Mouse (Mus musculus) heart, adult 2 months (tissue): ENCODE measurements around the gene Tnfaip2. TPM values are rescaled to one million over a fixed set of nuclear protein-coding genes. Genes with fewer than 3 reads are reported as not detected.
A peak's percentile ranks its signal among the peaks of the same experiment; 100 is the strongest.

Experiments used
- DNase-seq, 2 experiments: peaks; one replicate each; pipeline ENCODE4 v3.0.0; 2021
- H3K27ac ChIP-seq: fragments of 200-600 bp; 2 replicates; pipeline ENCODE4 v1.8.1; 2022
- H3K27me3 ChIP-seq: fragments of 200-500 bp; 2 replicates; pipeline ENCODE4 v1.6.1; 2012; ENCODE audit warnings: mild to moderate bottlenecking, low read length, inconsistent platforms, mixed read lengths; ENCODE audit not compliant: control insufficient read depth, insufficient read depth
- H3K36me3 ChIP-seq: fragments of 200-500 bp; 2 replicates; pipeline ENCODE4 v1.6.1; 2012; ENCODE audit warnings: low read length, inconsistent platforms; ENCODE audit not compliant: control insufficient read depth, insufficient read depth
- H3K4me1 ChIP-seq: fragments of 200-500 bp; 2 replicates; pipeline ENCODE4 v1.6.1; 2011; ENCODE audit warnings: low read length; ENCODE audit not compliant: control insufficient read depth, insufficient read depth
- H3K4me3 ChIP-seq: fragments of 200-600 bp; 2 replicates; pipeline ENCODE4 v1.8.1; 2022
- H3K79me2 ChIP-seq: fragments of 200-500 bp; replicated peaks from 2 replicates; pipeline ENCODE4 v1.6.1; 2012; ENCODE audit warnings: mild to moderate bottlenecking, inconsistent platforms, low read length, moderate library complexity, mixed read lengths; ENCODE audit not compliant: control insufficient read depth, insufficient read depth
- H3K9ac ChIP-seq: fragments of 200-500 bp; 2 replicates; pipeline ENCODE4 v1.6.1; 2012; ENCODE audit warnings: low read depth, mild to moderate bottlenecking, control low read depth, inconsistent platforms, low read length, mixed read lengths
- CTCF ChIP-seq: fragments of 200-600 bp; IDR thresholded peaks from 2 replicates; pipeline ENCODE4 v1.8.1; 2022; ENCODE audit warnings: antibody characterized with exemption, mild to moderate bottlenecking, moderate library complexity
- EP300 ChIP-seq: fragments of 200-500 bp; IDR thresholded peaks from 2 replicates; pipeline ENCODE4 v1.6.1; 2011; ENCODE audit warnings: low read depth, low read length, control low read depth; ENCODE audit not compliant: insufficient read depth
- POLR2A ChIP-seq: fragments of 200-500 bp; IDR thresholded peaks from 2 replicates; pipeline ENCODE4 v1.6.1; 2011; ENCODE audit warnings: mild to moderate bottlenecking, low read depth, low read length, control low read depth; ENCODE audit not compliant: insufficient read depth
- WGBS: fragments of 180-500 bp; shearing (Covaris S2); methylation state at CpG from one replicate; pipeline ENCODE4 v1.1.7; 2018; 5-methylcytosine and 5-hydroxymethylcytosine counted together
- intact Hi-C: fragments of 180-260 bp; cut with DNase I; formaldehyde crosslinking; loops from one replicate; pipeline ENCODE4 v1.15.1; 2025
- long read RNA-seq: library from polyadenylated mRNA; stranded (forward); transcript quantifications from one replicate; pipeline ENCODE4 v2.0.0, GENCODE M21; 2021
- polyA plus RNA-seq: library from polyadenylated mRNA; depleted of rRNA; stranded (reverse); fragments of >200 nt; gene quantifications from 2 replicates; pipeline ENCODE4 v1.2.3, GENCODE M21; 2012; rRNA removed
- total RNA-seq, 2 experiments: library from RNA; stranded (reverse); gene quantifications; 2 replicates each; pipeline ENCODE4 v1.2.3; 2021

Gene Tnfaip2
- total RNA-seq: 10 to 100 TPM; 40.9 to 52.1 TPM
- 40.2 and 52.0 TPM in 2 replicates for polyA plus RNA-seq
- long read RNA-seq, transcript Tnfaip2-201 (12 exons, 3,762 nt): major isoform, 23 of 35 reads
- long read RNA-seq, partial matches to known transcripts: 8 of 35 reads
- long read RNA-seq, other reads (novel, unspliced or antisense): 4 of 35 reads

GRCm38 (mm10) chr12:111442309-111443010 is at the start of gene Tnfaip2:
TSS of gene Tnfaip2 (plus strand) at chr12:111442469.
- peak within 1 kb of the TSS; percentile 65 for H3K4me3 ChIP-seq
- H3K4me1 ChIP-seq: peaks cover 3% of the 10 kb centered on the region
- 2% methylated on average over 48 of the region's 48 CpGs for WGBS
- no peaks in the 10 kb centered on the region for H3K79me2 ChIP-seq
- peak within 1 kb of the TSS; percentile 94 for H3K27ac ChIP-seq
- peak within 1 kb of the TSS; percentile 78 for H3K9ac ChIP-seq
- intact Hi-C loops: loop anchor here (2.0 kb wide), 1 partner anchor 14 kb away; no protein-coding TSS in a partner anchor
- TF ChIP-seq CTCF (no peak), POLR2A (peak; percentile 95), EP300 (no peak)
- H3K36me3 ChIP-seq: no peaks in the 10 kb centered on the region
- no peaks in the 10 kb centered on the region for H3K27me3 ChIP-seq
- peak; percentile 89 to 91 for DNase-seq

DNA sequence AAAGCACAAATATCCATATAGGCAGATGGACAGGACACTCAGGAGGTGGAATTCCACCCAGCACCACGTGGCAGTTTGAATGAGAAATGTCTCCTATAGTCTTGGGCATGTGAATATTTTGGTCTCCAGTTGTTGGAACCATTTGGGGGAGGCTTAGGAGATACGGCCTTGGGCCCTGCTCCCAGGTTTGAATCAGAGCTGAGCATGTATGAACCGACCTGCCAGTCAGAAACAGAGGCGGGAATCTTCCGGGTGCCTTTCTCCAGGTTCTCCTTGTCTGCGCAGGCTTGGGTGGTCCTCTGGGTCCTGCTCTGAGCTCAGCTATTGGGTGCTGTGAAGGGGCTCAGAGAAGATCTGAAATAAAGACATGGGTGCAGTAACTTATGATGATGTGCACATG is 48.3 kb upstream of the Tnfaip2 start:
- 87% methylated on average over 6 of the region's 6 CpGs for WGBS

GRCm38 (mm10) chr12:111396997-111397396 is 45.3 kb upstream of the Tnfaip2 start:
- WGBS: 39% methylated on average over 5 of the region's 5 CpGs
- Histone ChIP-seq H3K4me3 (no peak overlapping the region), H3K9ac (no peak overlapping the region), H3K27me3 (no peaks in the 10 kb centered on the region), H3K4me1 (peaks cover 7% of the 10 kb centered on the region), H3K27ac (no peak overlapping the region), H3K36me3 (no peaks in the 10 kb centered on the region), H3K79me2 (no peaks in the 10 kb centered on the region)
- TF ChIP-seq POLR2A (no peak), EP300 (no peak), CTCF (no peak)
- intact Hi-C loops: no loop called here
- DNase-seq: no peak

More for the DNA sequence above, 48.3 kb upstream of the Tnfaip2 start:
- H3K27me3 ChIP-seq: no peaks in the 10 kb centered on the region
- H3K36me3 ChIP-seq: no peaks in the 10 kb centered on the region
- no peak overlapping the region for H3K27ac ChIP-seq
- H3K79me2 ChIP-seq: no peaks in the 10 kb centered on the region
- H3K4me3 ChIP-seq: no peak overlapping the region
- H3K9ac ChIP-seq: no peak overlapping the region
- H3K4me1 ChIP-seq: peaks cover 5% of the 10 kb centered on the region
- TF ChIP-seq POLR2A: no peak
- DNase-seq: no peak
- intact Hi-C loops: no loop called here

DNA sequence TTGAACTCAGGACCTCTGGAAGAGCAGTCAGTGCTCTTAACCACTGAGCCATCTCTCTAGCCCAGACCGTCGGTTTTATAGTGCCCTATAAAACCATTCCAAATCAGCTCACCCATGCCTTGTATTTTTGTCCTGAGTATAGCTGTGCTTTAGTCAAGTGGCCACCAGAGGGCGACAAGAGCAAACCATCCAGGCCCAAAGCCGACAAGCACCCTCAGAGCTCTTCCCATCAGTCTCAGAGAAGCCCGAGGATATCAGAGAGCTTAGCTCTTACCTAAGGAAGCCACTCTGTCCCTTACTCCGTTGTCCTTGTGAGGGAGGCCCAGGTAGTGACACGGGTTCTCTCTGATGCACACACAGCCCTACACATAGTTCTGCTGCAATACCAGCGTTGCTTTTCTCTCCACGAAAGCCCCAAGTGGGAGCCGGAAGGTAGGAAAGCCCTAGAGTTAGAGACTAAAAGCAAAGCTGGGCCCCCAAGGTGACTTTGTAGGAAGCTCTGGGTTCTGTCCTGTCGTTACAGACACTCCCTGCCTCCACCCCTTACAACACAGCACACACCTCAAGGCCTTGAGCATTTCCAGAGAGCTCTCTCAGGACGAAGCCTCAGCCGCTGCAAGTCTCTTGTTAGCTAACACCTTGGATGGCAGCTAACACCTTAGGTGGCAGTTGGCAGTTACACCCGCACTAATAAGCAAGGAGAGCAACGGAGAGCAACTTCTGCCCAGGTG is 40.6 kb upstream of the Tnfaip2 start:
- no peak overlapping the region for H3K4me3 ChIP-seq
- H3K27me3 ChIP-seq: no peaks in the 10 kb centered on the region
- DNase-seq: peak; percentile 75 to 80
- no peaks in the 10 kb centered on the region for H3K36me3 ChIP-seq
- H3K9ac ChIP-seq: no peak overlapping the region
- no peaks in the 10 kb centered on the region for H3K79me2 ChIP-seq
- intact Hi-C loops: loop anchor here (1.0 kb wide), 1 partner anchor 12 kb away; no protein-coding TSS in a partner anchor
- 24% methylated on average over 15 of the region's 15 CpGs for WGBS
- TF ChIP-seq POLR2A: no peak
- peak; percentile 85 for TF ChIP-seq CTCF
- TF ChIP-seq EP300: peak; percentile 89; the same call in 1 of the 2 replicates
- H3K4me1 ChIP-seq: peaks cover 5% of the 10 kb centered on the region
- no peak overlapping the region for H3K27ac ChIP-seq

DNA sequence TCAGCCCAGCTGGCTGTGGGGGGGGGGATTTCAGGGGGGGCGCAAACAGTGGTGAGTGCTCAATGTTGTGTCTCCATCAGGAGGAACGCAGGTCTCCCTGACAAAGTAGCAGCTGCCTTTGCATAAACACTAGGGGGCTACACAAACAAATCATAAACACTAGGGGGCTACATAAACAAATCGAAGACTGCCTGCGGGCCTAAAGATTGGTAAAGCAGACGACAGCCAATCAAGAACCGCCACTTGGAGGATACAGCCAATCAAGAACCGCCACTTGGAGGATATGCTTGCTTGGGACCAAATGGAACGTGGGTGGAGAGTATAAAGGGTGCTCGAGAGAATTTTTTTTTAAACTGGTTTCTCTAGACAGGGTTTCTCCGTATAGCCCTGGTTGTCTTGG is 37.4 kb upstream of the Tnfaip2 start:
- TF ChIP-seq EP300: no peak
- TF ChIP-seq CTCF: no peak
- TF ChIP-seq POLR2A: no peak
- intact Hi-C loops: no loop called here
- no peak overlapping the region for H3K27ac ChIP-seq
- no peak overlapping the region for H3K4me3 ChIP-seq
- H3K27me3 ChIP-seq: 0 out of 2 replicates have a peak, but pooled peaks cover 3% of the 10 kb centered on the region
- DNase-seq: no peak
- H3K4me1 ChIP-seq: peaks cover 1% of the 10 kb centered on the region
- 63% methylated on average over 10 of the region's 10 CpGs for WGBS
- no peak overlapping the region for H3K9ac ChIP-seq
- H3K36me3 ChIP-seq: no peaks in the 10 kb centered on the region
- no peaks in the 10 kb centered on the region for H3K79me2 ChIP-seq
